Mouse (Mus musculus) erythroblast, embryonic 14.5 days (primary cell): ENCODE data around the gene Gm4312. TPM values are rescaled to one million over a fixed set of nuclear protein-coding genes. Genes with fewer than 3 reads are reported as not detected.
"Not testable (repeated sequence)": the region's sequence is repeated elsewhere in the genome, so short reads cannot be mapped to it uniquely, and the experiment has no call there.

Experiments
- H3K27me3 ChIP-seq: 2 replicates; pipeline ENCODE4 v1.6.1; 2012; ENCODE audit warnings: inconsistent platforms; ENCODE audit not compliant: control insufficient read depth
- H3K36me3 ChIP-seq: 2 replicates; pipeline ENCODE4 v1.6.1; 2012; ENCODE audit warnings: mild to moderate bottlenecking, inconsistent platforms; ENCODE audit not compliant: control insufficient read depth
- H3K4me1 ChIP-seq: 2 replicates; pipeline ENCODE4 v1.6.1; 2012; ENCODE audit warnings: inconsistent platforms; ENCODE audit not compliant: control insufficient read depth
- H3K4me3 ChIP-seq: replicated peaks from 2 replicates; pipeline ENCODE3; 2012; ENCODE audit warnings: moderate library complexity, mild to moderate bottlenecking, inconsistent platforms
- H3K9me3 ChIP-seq: 2 replicates; pipeline ENCODE4 v1.6.1; 2012; ENCODE audit warnings: low read length, inconsistent platforms, mixed read lengths; ENCODE audit not compliant: control insufficient read depth
- GATA1 ChIP-seq: IDR thresholded peaks from 2 replicates; pipeline ENCODE4 v1.6.1; 2012; ENCODE audit warnings: low read length, inconsistent platforms, mixed read lengths
- TAL1 ChIP-seq: IDR thresholded peaks from 3 replicates; pipeline ENCODE4 v1.6.1; 2012; ENCODE audit warnings: low read length, inconsistent platforms, mixed read lengths
- polyA plus RNA-seq: library from polyadenylated mRNA; stranded (reverse); fragments of >175 nt; gene quantifications from 2 replicates; pipeline ENCODE4 v1.2.3, GENCODE M21; 2012

The Gm4312 gene
- polyA plus RNA-seq = not detected in 2 replicates

DNA sequence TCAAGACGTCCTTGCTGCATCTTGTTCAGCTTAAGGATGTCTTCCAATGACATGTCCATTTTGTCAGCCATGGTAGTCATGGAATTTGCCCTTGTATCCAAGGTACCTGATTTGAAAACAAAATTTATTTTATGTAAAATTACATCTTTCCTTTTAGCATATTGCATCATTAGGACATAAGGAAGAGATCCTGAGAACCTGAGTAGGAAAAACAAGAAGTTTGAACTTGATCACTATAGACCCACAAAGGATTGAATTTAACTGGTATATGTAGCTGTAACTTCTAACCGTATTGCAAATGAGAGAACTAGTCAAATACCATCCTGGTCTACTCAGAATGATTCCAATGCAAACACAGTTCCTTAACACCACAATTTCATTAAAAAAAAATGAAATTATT, at the start of gene Gm4312:
Gm4312 (minus strand) TSS at position 101 of the 400 bp plus-strand sequence.
- not testable (repeated sequence) for H3K36me3 ChIP-seq, H3K27me3 ChIP-seq, H3K4me1 ChIP-seq, H3K9me3 ChIP-seq, H3K4me3 ChIP-seq

- TF ChIP-seq GATA1 = no peak
- TF ChIP-seq TAL1 = no peak
- H3K27me3 ChIP-seq = no peaks in the 10 kb centered on the region
- no peaks in the 10 kb centered on the region for H3K9me3 ChIP-seq
- no peaks in the 10 kb centered on the region for H3K4me1 ChIP-seq
- no peak overlapping the region for H3K4me3 ChIP-seq
- no peaks in the 10 kb centered on the region for H3K36me3 ChIP-seq
These were observed 45.2 kb upstream of the Gm4312 start for GRCm38 (mm10) chr10:100427592-100427991.

DNA sequence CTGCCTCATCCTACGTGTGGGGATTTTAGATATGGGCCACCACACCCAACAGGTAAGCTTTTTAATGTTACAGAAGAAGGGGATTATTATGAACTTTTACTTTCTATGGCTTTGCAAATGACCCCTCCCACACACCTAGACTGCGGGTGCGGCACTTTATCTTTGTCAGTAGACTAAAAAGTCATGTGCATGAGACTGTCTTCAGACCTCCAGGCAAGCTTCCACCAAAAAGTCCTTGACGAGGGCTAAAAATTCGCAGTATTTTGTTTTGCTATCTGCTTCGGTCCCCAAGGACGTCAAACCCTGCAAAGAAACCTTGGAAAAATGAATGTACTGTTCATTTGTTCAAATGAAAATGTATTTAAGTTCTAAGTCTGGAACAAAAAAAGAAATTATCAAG, 33.2 kb upstream of the Gm4312 start:
- TF ChIP-seq GATA1 (no peak), TAL1 (no peak)
- Histone ChIP-seq H3K9me3 (no peaks in the 10 kb centered on the region), H3K4me3 (no peak overlapping the region), H3K27me3 (no peaks in the 10 kb centered on the region), H3K36me3 (no peaks in the 10 kb centered on the region), H3K4me1 (no peaks in the 10 kb centered on the region)

DNA sequence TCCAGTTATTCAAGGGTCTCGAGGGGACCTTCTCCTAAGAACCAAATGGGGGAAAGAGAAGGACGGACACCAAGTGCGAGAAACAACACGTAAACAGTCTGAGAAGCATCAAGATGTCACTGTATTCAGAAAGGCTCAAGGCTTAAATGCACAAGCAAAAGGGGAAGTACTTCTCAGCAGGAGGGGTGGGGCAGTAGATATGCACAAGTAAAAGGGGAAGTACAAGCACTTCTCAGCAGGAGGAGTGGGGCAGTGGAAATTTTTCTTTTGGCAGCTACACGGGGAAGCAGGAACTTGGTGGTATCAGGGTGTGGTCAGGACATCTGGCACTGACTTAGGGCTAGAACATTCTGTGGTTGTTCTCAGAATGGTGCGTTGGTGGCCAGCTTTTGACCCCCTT, 19.9 kb upstream of the Gm4312 start:
- H3K4me1 ChIP-seq, H3K27me3 ChIP-seq, H3K36me3 ChIP-seq, H3K4me3 ChIP-seq, H3K9me3 ChIP-seq: not testable (repeated sequence)

DNA sequence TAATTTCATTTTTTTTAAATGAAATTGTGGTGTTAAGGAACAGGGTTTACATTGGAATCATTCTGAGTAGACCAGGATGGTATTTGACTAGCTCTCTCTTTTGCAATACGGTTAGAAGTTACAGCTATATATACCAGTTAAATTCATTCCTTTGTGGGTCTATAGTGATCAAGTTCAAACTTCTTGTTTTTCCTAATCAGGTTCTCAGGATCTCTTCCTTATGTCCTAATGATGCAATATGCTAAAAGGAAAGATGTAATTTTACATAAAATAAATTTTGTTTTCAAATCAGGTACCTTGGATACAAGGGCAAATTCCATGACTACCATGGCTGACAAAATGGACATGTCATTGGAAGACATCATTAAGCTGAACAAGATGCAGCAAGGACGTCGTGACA, 21.3 kb downstream of the Gm4312 start, which contains the start of gene Gm4307:
Gm4307 (plus strand) TSS at position 301 of the 400 bp plus-strand sequence.
- H3K4me1 ChIP-seq, H3K36me3 ChIP-seq: not testable (repeated sequence)

DNA sequence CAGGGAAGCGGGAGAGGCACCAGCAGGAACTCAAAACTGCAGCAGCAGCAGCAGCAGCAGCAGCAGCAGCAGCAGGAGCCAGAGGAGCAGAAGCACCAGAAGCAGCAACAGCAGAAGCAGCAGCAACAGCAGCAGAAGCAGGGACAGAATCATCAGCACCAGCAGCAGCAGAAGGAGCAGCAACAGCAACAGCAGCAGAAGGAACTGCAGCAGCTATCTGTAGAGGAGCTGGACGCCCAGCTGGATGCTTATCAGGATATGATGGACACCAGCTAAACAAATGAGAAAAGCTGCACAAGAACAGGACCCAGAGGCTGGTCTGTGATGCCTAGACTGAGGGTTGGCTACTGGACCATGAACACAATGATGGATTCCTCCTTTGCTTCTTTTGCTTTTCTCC, 25.5 kb downstream of the Gm4312 start:
- H3K4me1 ChIP-seq, H3K36me3 ChIP-seq, H3K4me3 ChIP-seq, H3K9me3 ChIP-seq, H3K27me3 ChIP-seq: not testable (repeated sequence)

More for the DNA sequence above, 21.3 kb downstream of the Gm4312 start, which contains the start of gene Gm4307:
- not testable (repeated sequence) for H3K27me3 ChIP-seq, H3K4me3 ChIP-seq, H3K9me3 ChIP-seq

- not testable (repeated sequence) for H3K36me3 ChIP-seq, H3K9me3 ChIP-seq, H3K4me3 ChIP-seq, H3K27me3 ChIP-seq, H3K4me1 ChIP-seq
These were observed 31.6 kb downstream of the Gm4312 start, which contains the start of gene Gm4305 for GRCm38 (mm10) chr10:100350793-100351192. Gm4305 (plus strand) TSS chr10:100351093.

DNA sequence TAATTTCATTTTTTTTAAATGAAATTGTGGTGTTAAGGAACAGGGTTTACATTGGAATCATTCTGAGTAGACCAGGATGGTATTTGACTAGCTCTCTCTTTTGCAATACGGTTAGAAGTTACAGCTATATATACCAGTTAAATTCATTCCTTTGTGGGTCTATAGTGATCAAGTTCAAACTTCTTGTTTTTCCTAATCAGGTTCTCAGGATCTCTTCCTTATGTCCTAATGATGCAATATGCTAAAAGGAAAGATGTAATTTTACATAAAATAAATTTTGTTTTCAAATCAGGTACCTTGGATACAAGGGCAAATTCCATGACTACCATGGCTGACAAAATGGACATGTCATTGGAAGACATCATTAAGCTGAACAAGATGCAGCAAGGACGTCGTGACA, 36.7 kb downstream of the Gm4312 start, which contains the start of gene Gm4303:
Gm4303 (plus strand) TSS at position 301 of the 400 bp plus-strand sequence.
- H3K9me3 ChIP-seq, H3K4me1 ChIP-seq, H3K36me3 ChIP-seq, H3K27me3 ChIP-seq, H3K4me3 ChIP-seq: not testable (repeated sequence)

DNA sequence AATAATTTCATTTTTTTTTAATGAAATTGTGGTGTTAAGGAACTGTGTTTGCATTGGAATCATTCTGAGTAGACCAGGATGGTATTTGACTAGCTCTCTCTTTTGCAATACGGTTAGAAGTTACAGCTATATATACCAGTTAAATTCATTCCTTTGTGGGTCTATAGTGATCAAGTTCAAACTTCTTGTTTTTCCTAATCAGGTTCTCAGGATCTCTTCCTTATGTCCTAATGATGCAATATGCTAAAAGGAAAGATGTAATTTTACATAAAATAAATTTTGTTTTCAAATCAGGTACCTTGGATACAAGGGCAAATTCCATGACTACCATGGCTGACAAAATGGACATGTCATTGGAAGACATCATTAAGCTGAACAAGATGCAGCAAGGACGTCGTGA, 41.8 kb downstream of the Gm4312 start, which contains the start of gene Gm4302:
Gm4302 (plus strand) TSS at position 301 of the 400 bp plus-strand sequence.
- H3K4me1 ChIP-seq, H3K36me3 ChIP-seq, H3K9me3 ChIP-seq, H3K27me3 ChIP-seq, H3K4me3 ChIP-seq: not testable (repeated sequence)

- H3K4me1 ChIP-seq, H3K9me3 ChIP-seq, H3K36me3 ChIP-seq, H3K27me3 ChIP-seq, H3K4me3 ChIP-seq: not testable (repeated sequence)
These were observed 47.0 kb downstream of the Gm4312 start, which contains the start of gene Gm4301 for GRCm38 (mm10) chr10:100335376-100335775. Gm4301 (plus strand) TSS chr10:100335676.

Other genes starting within 250 kb of the Gm4312 start
- gene Gm4301, start 46.9 kb downstream of the Gm4312 start, polyA plus RNA-seq = not detected in 2 replicates
- gene Gm4302, start 41.7 kb downstream of the Gm4312 start, polyA plus RNA-seq = not detected in 2 replicates
- not detected in 2 replicates for gene Gm4303, start 36.6 kb downstream of the Gm4312 start, polyA plus RNA-seq
- not detected in 2 replicates for gene Gm4305, start 31.5 kb downstream of the Gm4312 start, polyA plus RNA-seq
- not detected in 2 replicates for gene Gm4307, start 21.2 kb downstream of the Gm4312 start, polyA plus RNA-seq
- 0.02 and 0.13 TPM in 2 replicates for gene Tmtc3, start 104.8 kb upstream of the Gm4312 start, polyA plus RNA-seq
- gene Cep290, start 105.0 kb upstream of the Gm4312 start, polyA plus RNA-seq = 0.08 and 0.27 TPM in 2 replicates
- 1.4 and 1.5 TPM in 2 replicates for gene 4930430F08Rik, start 207.9 kb upstream of the Gm4312 start, polyA plus RNA-seq
- gene 1700017N19Rik, start 207.9 kb upstream of the Gm4312 start, polyA plus RNA-seq = not detected in 2 replicates